In the genomic region with DNA sequence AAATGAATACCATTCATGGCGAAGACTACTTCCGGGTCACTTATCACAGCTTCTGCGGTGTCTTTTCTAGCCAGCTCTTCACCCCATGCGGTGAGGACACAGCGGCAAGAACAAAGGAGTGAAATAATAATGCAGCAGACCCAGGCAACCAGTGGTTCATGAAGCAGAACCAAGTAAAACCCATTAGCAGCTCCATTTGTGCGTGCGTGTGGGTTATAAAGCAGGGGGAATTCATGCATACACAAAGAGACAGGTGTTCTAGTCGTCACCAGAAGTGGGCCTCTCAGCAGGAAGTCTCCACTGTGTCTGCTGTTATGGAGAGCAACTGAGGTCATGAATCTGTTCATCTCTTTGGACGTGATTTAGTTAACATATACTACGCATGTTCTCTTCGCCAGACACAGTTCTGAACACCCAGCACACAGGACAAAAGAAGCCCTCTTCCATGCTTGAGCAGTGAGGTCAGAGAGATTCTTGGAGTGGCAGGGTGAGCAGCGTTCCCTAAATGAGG, we compare ENCODE assay signal across 17 mouse cellular contexts. TPM values are rescaled to one million over a fixed set of nuclear protein-coding genes. Genes with fewer than 3 reads are reported as not detected.
DNase-seq lines count a peak whose midpoint lies in the region; ATAC-seq lines count a peak whose summit lies in the region.
"Had no signal": no experiment of that assay in that cellular context is flagged by ENCODE, and none has a peak within 500 bp of the region (broad histone marks: within the 10 kb centered on the region; RNA-seq: fewer than 3 reads in every experiment).

No protein-coding gene starts in this region.

- WGBS in kidney, embryonic 14.5 days: 51% methylated on average over 12 of the region's 12 CpGs
- WGBS in hindbrain, embryonic 14.5 days: 20% methylated on average over 12 of the region's 12 CpGs
- 23% methylated on average over 12 of the region's 12 CpGs for WGBS in neural tube, embryonic 14.5 days

- H3K4me2 ChIP-seq in kidney, embryonic 14.5 days (replicated peaks; ENCODE audit: low read depth, low read length): no peak overlapping the region
- no peak overlapping the region for H3K4me2 ChIP-seq in hindbrain, embryonic 14.5 days (replicated peaks)
- H3K4me2 ChIP-seq in neural tube, embryonic 14.5 days (ENCODE audit: low read depth, low read length): no peak overlapping the region
- H3K4me2 ChIP-seq: embryonic facial prominence, embryonic 12.5 days; limb, embryonic 13.5 days; lung, embryonic 14.5 days had no signal

- H3K4me1 ChIP-seq in kidney, embryonic 14.5 days (ENCODE audit: control insufficient read depth, insufficient read depth, low read length): no peaks in the 10 kb centered on the region; the same call in 1 of the 2 replicates
- H3K4me1 ChIP-seq in hindbrain, embryonic 14.5 days (replicated peaks; ENCODE audit: control insufficient read depth, insufficient read depth, low read length): no peaks in the 10 kb centered on the region
- H3K4me1 ChIP-seq in neural tube, embryonic 14.5 days (ENCODE audit: control insufficient read depth, insufficient read depth, low read length): no peaks in the 10 kb centered on the region
- H3K4me1 ChIP-seq: embryonic facial prominence, embryonic 12.5 days; limb, embryonic 13.5 days had no signal

- ATAC-seq in kidney, embryonic 14.5 days (ENCODE audit: low FRiP score, low TSS enrichment): peak; percentile 86
- ATAC-seq in hindbrain, embryonic 14.5 days (ENCODE audit: low FRiP score): peak; percentile 56; the same call in 1 of the 2 replicates
- peak; percentile 59; the same call in 1 of the 2 replicates for ATAC-seq in neural tube, embryonic 14.5 days (ENCODE audit: low read depth)

- 0 out of 2 replicates have a peak, but pooled peaks cover 4% of the 10 kb centered on the region for H3K9me3 ChIP-seq in kidney, embryonic 14.5 days (ENCODE audit: control insufficient read depth, low read length)
- H3K9me3 ChIP-seq in hindbrain, embryonic 14.5 days (ENCODE audit: control insufficient read depth, low read length): peaks cover 9% of the 10 kb centered on the region
- no peaks in the 10 kb centered on the region for H3K9me3 ChIP-seq in neural tube, embryonic 14.5 days (ENCODE audit: control insufficient read depth, low read length)
- H3K9me3 ChIP-seq: embryonic facial prominence, embryonic 12.5 days; limb, embryonic 13.5 days had no signal

- no peaks in the 10 kb centered on the region for H3K27me3 ChIP-seq in kidney, embryonic 14.5 days (ENCODE audit: control insufficient read depth, insufficient read depth, low read length)
- no peaks in the 10 kb centered on the region for H3K27me3 ChIP-seq in hindbrain, embryonic 14.5 days (ENCODE audit: control insufficient read depth, insufficient read depth, low read length)
- H3K27me3 ChIP-seq in neural tube, embryonic 14.5 days (ENCODE audit: control insufficient read depth, insufficient read depth, low read length): no peaks in the 10 kb centered on the region
- H3K27me3 ChIP-seq: embryonic facial prominence, embryonic 12.5 days; limb, embryonic 13.5 days had no signal

- H3K36me3 ChIP-seq in kidney, embryonic 14.5 days (ENCODE audit: control insufficient read depth, insufficient read depth, low read length): no peaks in the 10 kb centered on the region
- H3K36me3 ChIP-seq in hindbrain, embryonic 14.5 days (replicated peaks; ENCODE audit: control insufficient read depth, insufficient read depth): no peaks in the 10 kb centered on the region
- no peaks in the 10 kb centered on the region for H3K36me3 ChIP-seq in neural tube, embryonic 14.5 days (ENCODE audit: control insufficient read depth, insufficient read depth, low read length)
- H3K36me3 ChIP-seq: embryonic facial prominence, embryonic 12.5 days; limb, embryonic 13.5 days had no signal

- H3K9ac ChIP-seq in kidney, embryonic 14.5 days (ENCODE audit: low read depth, low read length): no peak overlapping the region
- no peak overlapping the region for H3K9ac ChIP-seq in hindbrain, embryonic 14.5 days
- no peak overlapping the region for H3K9ac ChIP-seq in neural tube, embryonic 14.5 days (replicated peaks; ENCODE audit: low read depth, low read length)
- H3K9ac ChIP-seq: embryonic facial prominence, embryonic 12.5 days; limb, embryonic 13.5 days; lung, embryonic 14.5 days had no signal

- H3K4me3 ChIP-seq in kidney, embryonic 14.5 days (ENCODE audit: low read length): no peak overlapping the region
- no peak overlapping the region for H3K4me3 ChIP-seq in hindbrain, embryonic 14.5 days (replicated peaks; ENCODE audit: low read length)
- no peak overlapping the region for H3K4me3 ChIP-seq in neural tube, embryonic 14.5 days (ENCODE audit: low read depth, low read length)
- H3K4me3 ChIP-seq: embryonic facial prominence, embryonic 12.5 days; limb, embryonic 13.5 days had no signal

- DNase-seq in kidney, adult 8-10 months: no peak
- DNase-seq in embryo, embryonic 10 days (ENCODE audit: low spot score): peak; percentile 34
- no peak for DNase-seq in hindbrain, embryonic 14.5 days (ENCODE audit: low spot score)
- DNase-seq in layer of hippocampus, adult 18-20 months (ENCODE audit: low spot score in 2 of 2): no peak
- DNase-seq in cerebellum, adult 8-10 months: no peak
- no peak for DNase-seq in adrenal gland, adult 2 months
- DNase-seq: adrenal gland, postnatal 10 days; B cell, adult 2 months; kidney, adult 9 months; layer of hippocampus, postnatal 36 days; lung, embryonic 14.5 days had no signal

- H3K27ac ChIP-seq in kidney, embryonic 14.5 days (ENCODE audit: low read depth, low read length): no peak overlapping the region
- no peak overlapping the region for H3K27ac ChIP-seq in hindbrain, embryonic 14.5 days
- H3K27ac ChIP-seq in neural tube, embryonic 14.5 days (ENCODE audit: low read depth, low read length): no peak overlapping the region
- H3K27ac ChIP-seq: embryonic facial prominence, embryonic 12.5 days; limb, embryonic 13.5 days had no signal

RNA-seq across cellular contexts. Expression of gene Kcnmb2, which starts 19.6 kb away (rescaled TPM):
- polyA plus RNA-seq in kidney, embryonic 14.5 days (2014; fragmentation: Nextera tagmentation; extraction: Ambion mirVana): 2.6 and 2.7 TPM in 2 replicates
- 12.7 and 16.6 TPM in 2 replicates for polyA plus RNA-seq in hindbrain, embryonic 14.5 days (2014; fragmentation: Nextera tagmentation; extraction: Ambion mirVana)
- 20.0 and 24.4 TPM in 2 replicates for polyA plus RNA-seq in neural tube, embryonic 14.5 days (2014; fragmentation: Nextera tagmentation; extraction: Ambion mirVana)
- total RNA-seq in layer of hippocampus, adult 18-20 months (2021): 1 to 10 TPM; 5.9 to 7.9 TPM
- total RNA-seq in adrenal gland, adult 2 months (2021): 1 to 10 TPM; 2.3 to 5.4 TPM
- polyA plus RNA-seq in adrenal gland, adult 2 months (2012; rRNA removed): 0.25 and 0.58 TPM in 2 replicates
- total RNA-seq: heart, postnatal 25 days; megakaryocyte, adult 5-6 weeks had no signal
